Mouse (Mus musculus) limb, embryonic 15.5 days (tissue): ENCODE measurements at regions not wholly inside any gene's neighbourhood (a gene's known extent, or its start where the extent isn't known, plus 50 kb on each side); places are given as distances from the start of the nearest gene placed in this dataset.

Source experiments
- ATAC-seq: fragments of 200-750 bp; cut with Nextera tagmentation; 2 replicates; pipeline ENCODE4 v1.8.0; 2017; ENCODE audit warnings: low read depth, moderate TSS enrichment; ENCODE audit not compliant: insufficient number of reproducible peaks, low FRiP score, low TSS enrichment
- H3K27ac ChIP-seq: fragments of 300-500 bp; sonication (generic); 2 replicates; pipeline ENCODE4 v1.5.1; 2015; ENCODE audit warnings: moderate library complexity, mild to moderate bottlenecking, inconsistent platforms
- H3K27me3 ChIP-seq: fragments of 300-500 bp; sonication (generic); 2 replicates; pipeline ENCODE4 v1.6.1; 2015; ENCODE audit warnings: inconsistent platforms
- H3K36me3 ChIP-seq: fragments of 300-500 bp; sonication (generic); 2 replicates; pipeline ENCODE4 v1.6.1; 2015; ENCODE audit warnings: inconsistent platforms
- H3K4me1 ChIP-seq: fragments of 300-500 bp; sonication (generic); 2 replicates; pipeline ENCODE4 v1.6.1; 2015; ENCODE audit warnings: inconsistent platforms
- H3K4me2 ChIP-seq: fragments of 300-500 bp; sonication (generic); 2 replicates; pipeline ENCODE4 v1.6.1; 2015; ENCODE audit warnings: mild to moderate bottlenecking, inconsistent platforms
- H3K4me3 ChIP-seq: fragments of 300-500 bp; sonication (generic); 2 replicates; pipeline ENCODE4 v1.5.1; 2015; ENCODE audit warnings: mild to moderate bottlenecking, inconsistent platforms
- H3K9ac ChIP-seq: fragments of 300-500 bp; sonication (generic); 2 replicates; pipeline ENCODE4 v1.6.1; 2015; ENCODE audit warnings: inconsistent platforms
- H3K9me3 ChIP-seq: fragments of 300-500 bp; sonication (generic); 2 replicates; pipeline ENCODE4 v1.6.1; 2016; ENCODE audit warnings: inconsistent platforms
- WGBS: fragments of 180-500 bp; shearing (Covaris S2); methylation state at CpG from one replicate; pipeline ENCODE4 v1.1.7; 2015; 5-methylcytosine and 5-hydroxymethylcytosine counted together

DNA sequence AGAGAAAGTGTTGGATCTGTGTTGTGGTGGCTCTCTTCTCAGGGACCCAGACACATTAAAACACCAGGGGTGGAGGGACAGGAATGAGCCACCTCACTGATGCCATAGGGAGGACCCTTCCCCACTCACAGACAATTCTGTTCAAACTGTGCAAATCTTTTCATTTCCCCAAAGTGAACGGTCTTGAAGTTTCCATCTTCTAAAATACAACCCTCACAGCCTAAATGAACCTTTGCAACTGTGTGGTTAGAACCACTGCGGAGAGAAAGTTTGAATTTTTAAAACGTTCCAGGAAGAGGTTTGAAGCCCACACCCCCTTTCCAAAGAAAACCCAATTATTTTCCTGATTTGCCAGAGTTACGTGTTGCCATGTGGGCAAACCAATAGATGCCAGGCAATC is 467.7 kb downstream of the Vrk1 start:
- Histone ChIP-seq H3K9me3 (no peaks in the 10 kb centered on the region), H3K4me3 (no peak overlapping the region), H3K36me3 (no peaks in the 10 kb centered on the region), H3K27me3 (peaks cover 83% of the 10 kb centered on the region), H3K4me2 (no peak overlapping the region), H3K9ac (no peak overlapping the region), H3K4me1 (peaks cover 18% of the 10 kb centered on the region), H3K27ac (no peak overlapping the region)
- no peak for ATAC-seq
- 24% methylated on average over 4 of the region's 4 CpGs for WGBS

DNA sequence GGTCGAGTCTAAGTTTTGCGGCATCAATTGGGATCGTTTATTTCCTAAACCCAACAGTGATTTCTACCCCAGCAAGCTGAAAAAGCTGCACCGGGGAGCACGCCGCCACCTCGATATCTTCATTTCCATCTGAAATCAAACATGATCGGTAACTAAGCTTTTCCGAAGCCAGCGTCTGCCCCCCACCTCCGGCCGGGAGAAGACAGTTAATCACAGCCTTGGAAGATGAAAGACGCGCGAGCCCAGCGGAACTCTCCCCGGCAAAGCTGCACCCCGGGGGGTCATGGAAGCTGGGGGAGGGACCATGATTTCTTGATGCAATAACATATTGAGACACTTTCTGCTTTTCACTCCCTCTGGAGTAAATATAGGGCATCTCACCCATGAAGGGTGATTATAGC is 468.4 kb downstream of the Vrk1 start:
- peak overlapping the region; percentile 22 for H3K4me3 ChIP-seq
- ATAC-seq: no peak
- H3K4me2 ChIP-seq: peak overlapping the region; percentile 36
- under 1% methylated on average over 18 of the region's 18 CpGs for WGBS
- H3K4me1 ChIP-seq: peaks cover 19% of the 10 kb centered on the region
- H3K36me3 ChIP-seq: no peaks in the 10 kb centered on the region
- H3K9me3 ChIP-seq: no peaks in the 10 kb centered on the region
- peaks cover 87% of the 10 kb centered on the region for H3K27me3 ChIP-seq
- no peak overlapping the region for H3K9ac ChIP-seq
- H3K27ac ChIP-seq: no peak overlapping the region

DNA sequence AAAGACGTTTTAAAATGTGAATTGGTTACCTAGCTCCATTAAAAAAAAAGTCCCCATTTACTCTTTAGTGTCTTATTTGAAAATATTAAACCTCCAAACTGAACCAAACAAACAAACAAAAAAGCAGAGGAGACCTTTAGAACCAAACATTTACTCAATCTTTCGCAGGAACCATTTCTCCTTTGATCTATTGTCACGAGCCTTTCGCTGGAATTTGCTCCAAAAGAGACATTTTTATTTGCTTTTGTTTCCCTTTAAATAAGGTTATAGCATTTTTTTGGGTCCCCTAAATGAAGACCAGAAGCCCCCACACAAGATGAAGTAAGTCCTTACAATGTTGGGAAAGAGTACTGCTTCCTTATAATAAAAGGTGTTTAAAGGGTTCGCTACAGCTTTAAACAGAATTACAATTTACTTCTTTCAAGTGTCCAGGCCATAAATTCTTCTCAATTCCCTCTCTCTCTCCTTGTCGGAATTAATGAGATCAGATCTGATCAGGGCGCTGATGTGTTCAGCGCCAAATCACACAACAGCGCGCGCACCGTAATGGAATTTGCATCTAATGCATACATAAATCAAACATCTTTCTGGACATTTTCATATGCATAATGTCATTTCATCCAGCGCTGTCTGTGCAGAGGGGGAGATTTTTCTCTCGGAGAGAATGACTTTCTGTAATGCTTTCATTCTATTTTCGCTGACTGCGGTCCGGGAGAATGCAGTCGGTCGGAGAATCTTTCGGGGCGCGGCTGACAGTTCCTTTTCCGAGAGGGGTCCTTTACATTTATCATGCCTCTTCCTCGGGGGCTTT is 469.2 kb downstream of the Vrk1 start:
- Histone ChIP-seq H3K36me3 (no peaks in the 10 kb centered on the region), H3K4me1 (peaks cover 19% of the 10 kb centered on the region), H3K27ac (no peak overlapping the region), H3K9me3 (no peaks in the 10 kb centered on the region), H3K4me3 (peak overlapping the region; percentile 25), H3K27me3 (peaks cover 78% of the 10 kb centered on the region), H3K9ac (no peak overlapping the region), H3K4me2 (peak overlapping the region; percentile 30; the same call in 1 of the 2 replicates)
- no peak for ATAC-seq
- WGBS: 2% methylated on average over 24 of the region's 24 CpGs

DNA sequence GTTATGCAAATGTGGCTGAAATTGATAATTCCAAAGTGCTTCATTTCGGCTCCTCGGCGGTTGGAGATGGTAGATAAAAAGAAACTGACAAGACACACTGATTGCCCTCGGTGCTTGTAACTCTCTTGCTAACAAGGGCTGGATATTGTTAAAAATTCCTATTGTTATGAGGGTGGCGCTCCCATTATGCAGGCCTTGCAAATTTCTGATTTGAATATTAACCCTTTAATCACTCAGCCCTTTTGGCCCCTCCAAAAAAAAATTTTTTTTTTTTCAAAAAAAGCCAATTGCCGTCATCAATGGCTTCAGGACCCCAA is 469.8 kb downstream of the Vrk1 start:
- H3K27ac ChIP-seq: no peak overlapping the region
- H3K36me3 ChIP-seq: no peaks in the 10 kb centered on the region
- peak overlapping the region; percentile 25 for H3K4me3 ChIP-seq
- H3K27me3 ChIP-seq: peaks cover 72% of the 10 kb centered on the region
- H3K4me1 ChIP-seq: peaks cover 19% of the 10 kb centered on the region
- no peaks in the 10 kb centered on the region for H3K9me3 ChIP-seq
- WGBS: 10% methylated on average over 6 of the region's 6 CpGs
- peak overlapping the region; percentile 30; the same call in 1 of the 2 replicates for H3K4me2 ChIP-seq
- ATAC-seq: no peak
- H3K9ac ChIP-seq: no peak overlapping the region

DNA sequence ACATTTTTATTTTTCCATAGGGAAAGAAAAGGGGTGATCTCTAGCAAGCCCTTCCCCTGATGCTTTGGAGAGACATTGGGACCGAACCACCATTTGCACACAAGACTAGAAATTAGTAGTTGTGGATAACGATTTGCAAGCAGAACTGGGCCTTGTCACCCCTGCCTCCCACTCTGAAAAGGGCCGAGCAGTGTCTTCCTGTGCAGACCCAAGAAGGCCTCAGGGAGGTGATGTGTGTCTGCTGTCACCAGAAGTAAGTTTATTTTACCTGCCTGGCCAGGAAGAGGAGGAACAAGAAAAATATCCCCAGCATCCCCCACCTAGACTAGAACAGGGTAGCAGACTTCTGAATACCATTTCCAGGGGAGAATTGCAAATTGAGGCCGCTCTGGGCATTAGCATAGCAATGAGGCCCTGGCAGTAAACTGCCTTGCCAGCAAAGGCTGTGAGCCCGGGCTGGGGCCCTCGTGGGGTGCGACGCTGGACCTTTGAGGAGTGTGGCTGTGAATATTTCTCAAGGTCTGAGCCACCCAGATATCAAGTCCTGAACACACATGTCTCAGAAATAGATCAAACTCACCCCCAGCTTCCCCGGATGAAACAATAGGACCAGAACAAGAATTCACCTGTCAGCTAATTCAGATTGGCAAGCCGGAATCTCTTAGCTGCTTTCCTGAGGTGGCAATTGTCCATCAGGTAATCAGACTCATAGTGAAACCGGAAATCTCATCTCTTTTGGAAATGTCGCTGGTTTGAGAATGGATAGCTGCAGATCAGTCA is 470.4 kb downstream of the Vrk1 start:
- Histone ChIP-seq H3K9me3 (no peaks in the 10 kb centered on the region), H3K4me2 (no peak overlapping the region), H3K36me3 (no peaks in the 10 kb centered on the region), H3K9ac (no peak overlapping the region), H3K27me3 (peaks cover 69% of the 10 kb centered on the region), H3K27ac (no peak overlapping the region), H3K4me1 (peaks cover 19% of the 10 kb centered on the region), H3K4me3 (no peak overlapping the region)
- 40% methylated on average over 12 of the region's 12 CpGs for WGBS
- no peak for ATAC-seq

DNA sequence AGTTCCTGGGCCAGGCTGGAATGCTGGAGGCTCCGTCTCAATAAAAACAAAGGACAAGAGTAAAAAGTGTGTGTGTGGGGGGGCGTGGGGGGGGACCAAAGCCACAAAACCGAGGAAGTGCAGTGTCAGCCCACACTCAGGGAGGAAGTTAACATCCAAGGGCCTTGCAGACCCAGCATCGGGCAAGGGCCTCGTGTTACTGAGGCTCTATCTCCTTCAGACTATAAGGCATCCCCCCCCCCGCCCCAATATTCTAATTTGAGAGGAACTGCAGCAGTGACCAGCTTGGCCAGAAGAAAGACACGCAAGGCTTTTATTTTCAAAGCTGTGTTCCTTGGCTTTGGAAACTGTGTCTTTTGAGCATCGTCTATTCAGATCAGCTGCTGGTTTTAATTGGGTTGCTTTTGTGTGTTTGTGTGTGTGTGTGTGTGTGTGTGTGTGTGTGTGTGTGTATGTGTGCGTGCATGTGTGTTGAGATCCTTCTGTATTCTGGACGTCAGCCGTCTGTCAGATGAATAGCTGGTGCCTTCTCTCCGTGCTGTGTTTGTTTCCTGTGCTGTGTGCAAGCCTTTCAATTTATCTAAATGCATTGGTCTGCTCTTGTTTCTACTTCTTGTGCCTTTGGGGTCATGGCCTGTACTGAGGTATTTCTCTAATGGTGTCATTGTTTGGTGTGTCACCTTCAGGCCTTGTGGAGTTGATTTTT is 491.7 kb downstream of the Vrk1 start:
- Histone ChIP-seq H3K9ac (no peak overlapping the region), H3K27ac (no peak overlapping the region), H3K27me3 (no peaks in the 10 kb centered on the region), H3K36me3 (no peaks in the 10 kb centered on the region), H3K4me1 (no peaks in the 10 kb centered on the region), H3K4me3 (no peak overlapping the region), H3K4me2 (no peak overlapping the region), H3K9me3 (no peaks in the 10 kb centered on the region)
- WGBS: 54% methylated on average over 12 of the region's 12 CpGs
- ATAC-seq: no peak

DNA sequence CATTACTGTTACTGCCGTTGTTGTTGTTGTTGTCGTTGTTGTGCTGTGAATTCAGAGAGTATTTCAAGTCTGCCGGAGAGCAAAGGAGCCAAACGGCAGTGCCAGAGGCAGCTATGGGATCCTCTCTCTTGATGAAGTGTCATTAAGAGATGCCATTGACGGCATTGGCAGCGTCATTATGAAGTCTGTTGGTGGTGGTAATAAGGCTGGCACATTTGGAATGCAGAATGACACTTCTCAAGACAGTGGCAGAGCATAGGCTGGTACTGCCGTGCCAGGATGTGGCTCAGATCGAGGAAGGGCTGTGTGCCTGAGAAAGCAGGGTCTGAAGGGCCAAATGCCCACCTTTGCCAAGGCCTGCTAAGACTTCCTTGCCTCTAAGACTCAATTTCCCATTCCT is 494.3 kb downstream of the Vrk1 start:
- H3K4me3 ChIP-seq: no peak overlapping the region
- no peaks in the 10 kb centered on the region for H3K36me3 ChIP-seq
- no peaks in the 10 kb centered on the region for H3K27me3 ChIP-seq
- H3K4me1 ChIP-seq: no peaks in the 10 kb centered on the region
- no peak overlapping the region for H3K4me2 ChIP-seq
- ATAC-seq: no peak
- 86% methylated on average over 8 of the region's 8 CpGs for WGBS
- no peaks in the 10 kb centered on the region for H3K9me3 ChIP-seq
- H3K9ac ChIP-seq: no peak overlapping the region
- H3K27ac ChIP-seq: no peak overlapping the region

DNA sequence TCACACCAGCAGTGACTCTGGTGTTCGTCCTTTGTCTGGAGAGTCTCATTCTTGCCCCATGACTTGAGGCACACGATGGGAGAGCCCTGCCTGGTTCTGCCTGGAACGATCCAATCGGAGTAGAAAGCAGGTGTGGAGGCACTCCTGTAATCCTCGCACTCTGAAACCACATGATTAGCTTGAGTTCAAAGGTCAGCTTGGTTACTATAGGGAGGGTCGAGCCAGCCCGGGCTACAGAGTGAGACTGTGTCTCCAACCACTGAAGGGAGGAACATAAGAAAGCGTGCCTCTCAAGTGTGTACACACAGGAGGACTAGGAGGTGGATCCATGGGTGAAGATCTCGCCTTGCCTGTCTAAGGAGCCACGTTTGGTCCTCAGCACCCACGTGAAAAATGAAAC is 504.0 kb downstream of the Vrk1 start:
- no peak for ATAC-seq
- Histone ChIP-seq H3K36me3 (no peaks in the 10 kb centered on the region), H3K4me1 (peaks cover 13% of the 10 kb centered on the region; the same call in 1 of the 2 replicates), H3K27me3 (0 out of 2 replicates have a peak, but pooled peaks cover 6% of the 10 kb centered on the region), H3K4me3 (no peak overlapping the region), H3K9ac (no peak overlapping the region), H3K4me2 (no peak overlapping the region), H3K9me3 (no peaks in the 10 kb centered on the region), H3K27ac (no peak overlapping the region)
- WGBS: 74% methylated on average over 11 of the region's 11 CpGs

DNA sequence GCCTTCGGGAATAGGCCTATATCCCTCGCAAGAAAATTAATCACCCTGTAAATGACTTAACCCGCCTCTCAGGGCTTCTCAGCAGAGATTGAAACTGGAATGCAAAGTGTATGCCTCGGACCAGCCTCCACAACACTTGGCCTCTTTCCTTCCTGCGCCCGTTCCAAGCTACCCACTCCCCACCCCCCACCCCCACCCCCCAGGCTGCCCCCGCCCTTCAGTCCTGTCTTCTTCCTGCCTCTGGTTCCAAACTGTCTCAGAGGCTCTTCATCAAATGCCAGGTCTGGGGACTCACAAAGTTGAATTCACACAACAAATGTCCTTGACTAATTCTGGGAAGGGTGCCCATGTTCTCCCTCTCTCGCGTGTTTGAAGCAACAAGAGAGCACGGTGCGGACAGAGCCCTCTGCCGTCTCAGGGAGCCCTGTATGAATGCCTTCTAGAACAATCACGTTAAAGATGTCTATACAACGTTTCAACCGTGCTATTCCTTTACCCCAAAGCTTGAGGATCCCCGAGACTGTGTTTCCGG is 505.3 kb downstream of the Vrk1 start:
- Histone ChIP-seq H3K9ac (no peak overlapping the region), H3K27me3 (0 out of 2 replicates have a peak, but pooled peaks cover 6% of the 10 kb centered on the region), H3K36me3 (no peaks in the 10 kb centered on the region), H3K4me3 (no peak overlapping the region), H3K4me1 (peaks cover 13% of the 10 kb centered on the region; the same call in 1 of the 2 replicates), H3K4me2 (no peak overlapping the region), H3K9me3 (no peaks in the 10 kb centered on the region), H3K27ac (no peak overlapping the region)
- ATAC-seq: no peak
- WGBS: 42% methylated on average over 17 of the region's 17 CpGs

DNA sequence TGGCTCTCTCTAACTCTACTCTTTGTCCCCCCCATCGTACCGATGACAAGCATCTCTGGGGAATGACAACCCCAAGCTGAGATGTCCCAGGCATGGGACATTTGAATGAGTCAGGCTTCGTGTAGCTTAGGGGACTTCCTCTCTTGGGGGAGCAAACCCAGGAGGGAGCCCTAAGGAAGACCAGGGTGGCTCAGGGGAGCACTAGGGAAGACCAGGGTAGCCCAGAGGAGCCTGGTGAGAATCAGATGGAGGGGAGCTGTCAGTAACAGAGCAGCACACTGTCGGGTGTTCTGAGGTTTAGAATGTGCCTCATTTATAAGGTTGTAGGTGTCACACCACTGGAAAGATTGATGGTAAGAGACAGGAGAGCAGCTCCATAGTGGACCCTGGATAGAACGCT is 509.1 kb downstream of the Vrk1 start:
- ATAC-seq: no peak
- WGBS: 68% methylated on average over 5 of the region's 5 CpGs

DNA sequence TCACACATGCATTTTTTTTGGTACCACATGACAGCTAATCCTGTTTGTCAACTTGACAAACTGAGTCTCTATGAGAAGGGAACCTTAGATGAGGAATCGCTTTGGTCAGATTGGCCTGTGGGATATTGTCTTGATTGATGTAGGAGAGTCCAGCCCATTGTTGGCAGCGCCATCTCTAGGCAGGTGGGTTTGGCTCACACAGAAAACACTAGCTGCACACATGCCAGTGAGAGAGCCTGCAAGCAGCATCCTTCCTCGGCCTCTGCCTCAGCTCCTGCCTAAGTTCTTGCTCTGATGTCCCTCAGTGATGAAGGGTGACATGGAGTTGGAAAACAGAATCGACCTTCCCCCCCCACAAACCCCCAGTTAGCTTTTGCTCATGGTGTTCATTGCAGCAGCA is 514.4 kb downstream of the Vrk1 start:
- no peak overlapping the region for H3K27ac ChIP-seq
- H3K36me3 ChIP-seq: no peaks in the 10 kb centered on the region
- no peaks in the 10 kb centered on the region for H3K9me3 ChIP-seq
- no peak for ATAC-seq
- H3K4me2 ChIP-seq: no peak overlapping the region
- peaks cover 15% of the 10 kb centered on the region for H3K27me3 ChIP-seq
- H3K4me1 ChIP-seq: peaks cover 8% of the 10 kb centered on the region; the same call in 1 of the 2 replicates
- no peak overlapping the region for H3K9ac ChIP-seq
- H3K4me3 ChIP-seq: no peak overlapping the region
- WGBS: 77% methylated on average over 4 of the region's 4 CpGs

More for the DNA sequence above, 509.1 kb downstream of the Vrk1 start:
- Histone ChIP-seq H3K27ac (no peak overlapping the region), H3K27me3 (0 out of 2 replicates have a peak, but pooled peaks cover 6% of the 10 kb centered on the region), H3K4me3 (no peak overlapping the region), H3K36me3 (no peaks in the 10 kb centered on the region), H3K4me2 (no peak overlapping the region), H3K9ac (no peak overlapping the region), H3K9me3 (no peaks in the 10 kb centered on the region), H3K4me1 (peaks cover 13% of the 10 kb centered on the region; the same call in 1 of the 2 replicates)
